Mouse (Mus musculus): ENCODE data around the gene Kcnh8. TPM values are rescaled to one million over a fixed set of nuclear protein-coding genes. Genes with fewer than 3 reads are reported as not detected.

The Kcnh8 gene
- polyA plus RNA-seq, 1 experiment: 0.04 TPM

DNA sequence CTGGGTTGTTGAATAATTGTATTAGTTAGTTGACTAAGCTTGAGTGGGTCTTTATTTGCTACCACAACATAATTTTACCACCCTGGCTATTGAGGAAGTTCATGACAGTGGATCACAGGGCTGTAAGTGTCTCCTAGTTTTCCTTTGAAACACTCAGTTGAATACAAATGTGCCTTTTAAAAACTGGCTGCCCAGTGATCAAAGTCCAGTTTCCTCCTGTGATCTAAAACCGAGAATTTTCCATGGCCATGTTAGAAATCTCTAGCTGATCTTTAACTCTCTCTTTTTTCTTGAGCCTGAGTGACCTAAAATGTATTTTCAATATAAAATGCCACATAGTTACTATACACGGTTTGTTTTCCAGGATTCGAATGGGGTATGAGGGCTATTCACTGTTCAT is 3.4 kb upstream of the Kcnh8 start:
- H3K27ac ChIP-seq (ENCODE audit: insufficient read depth, low read depth, low read length): no peak overlapping the region
- TF ChIP-seq POLR2A (IDR thresholded peaks at IDR 0.05; ENCODE audit: low read depth, low read length): no peak
- TF ChIP-seq CTCF (IDR thresholded peaks at IDR 0.05; ENCODE audit: extremely low read depth, insufficient read length, insufficient replicate concordance, low read depth, low read length): no peak
- peaks cover 6% of the 10 kb centered on the region; the same call in 1 of the 2 replicates for H3K27me3 ChIP-seq (ENCODE audit: control insufficient read depth, insufficient read depth, low read length)
- H3K36me3 ChIP-seq (ENCODE audit: control insufficient read depth, insufficient read depth, low read length): no peaks in the 10 kb centered on the region
- WGBS: 47% methylated on average over 3 of the region's 3 CpGs
- H3K4me3 ChIP-seq (ENCODE audit: low read depth, low read length): no peak overlapping the region
- H3K4me1 ChIP-seq (ENCODE audit: control insufficient read depth, insufficient read depth, insufficient read length, low read length): peaks cover 6% of the 10 kb centered on the region; the same call in 1 of the 2 replicates

- Histone ChIP-seq H3K27me3 (ENCODE audit: control insufficient read depth, insufficient read depth, low read length) (peaks cover 6% of the 10 kb centered on the region; the same call in 1 of the 2 replicates), H3K4me1 (ENCODE audit: control insufficient read depth, insufficient read depth, insufficient read length, low read length) (peaks cover 6% of the 10 kb centered on the region; the same call in 1 of the 2 replicates), H3K4me3 (ENCODE audit: low read depth, low read length) (peak overlapping the region; percentile 64), H3K36me3 (ENCODE audit: control insufficient read depth, insufficient read depth, low read length) (no peaks in the 10 kb centered on the region), H3K27ac (ENCODE audit: insufficient read depth, low read depth, low read length) (no peak overlapping the region)
- WGBS: under 1% methylated on average over 22 of the region's 22 CpGs
- TF ChIP-seq CTCF (IDR thresholded peaks at IDR 0.05; ENCODE audit: extremely low read depth, insufficient read length, insufficient replicate concordance, low read depth, low read length): no peak
- no peak for TF ChIP-seq POLR2A (IDR thresholded peaks at IDR 0.05; ENCODE audit: low read depth, low read length)
Measured at GRCm38 (mm10) chr17:52600882-52601371, 1.6 kb upstream of the Kcnh8 start.

DNA sequence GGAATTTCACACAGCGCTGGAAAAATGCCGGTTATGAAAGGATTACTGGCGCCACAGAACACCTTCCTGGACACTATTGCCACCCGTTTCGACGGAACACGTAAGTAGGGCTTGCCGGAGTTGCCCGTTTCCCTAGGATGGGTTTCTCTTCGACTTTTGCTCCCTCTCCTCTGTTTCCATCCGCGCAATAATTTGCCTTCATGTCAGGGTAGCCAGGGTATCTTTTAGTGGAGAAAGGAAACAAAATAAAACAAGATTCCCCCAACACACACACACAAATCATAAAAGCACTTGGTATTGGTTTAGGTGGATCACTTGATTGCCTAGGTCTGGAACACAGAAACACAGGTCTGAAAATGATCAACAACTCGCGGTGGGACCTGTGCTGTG is 267 bp downstream of the Kcnh8 start:
- Histone ChIP-seq H3K36me3 (ENCODE audit: control insufficient read depth, insufficient read depth, low read length) (no peaks in the 10 kb centered on the region), H3K27me3 (ENCODE audit: control insufficient read depth, insufficient read depth, low read length) (peaks cover 6% of the 10 kb centered on the region; the same call in 1 of the 2 replicates), H3K4me1 (ENCODE audit: control insufficient read depth, insufficient read depth, insufficient read length, low read length) (peaks cover 6% of the 10 kb centered on the region; the same call in 1 of the 2 replicates), H3K27ac (ENCODE audit: insufficient read depth, low read depth, low read length) (no peak overlapping the region), H3K4me3 (ENCODE audit: low read depth, low read length) (peak overlapping the region; percentile 61)
- TF ChIP-seq POLR2A (IDR thresholded peaks at IDR 0.05; ENCODE audit: low read depth, low read length): no peak
- TF ChIP-seq CTCF (IDR thresholded peaks at IDR 0.05; ENCODE audit: extremely low read depth, insufficient read length, insufficient replicate concordance, low read depth, low read length): no peak
- WGBS: 1% methylated on average over 14 of the region's 14 CpGs

GRCm38 (mm10) chr17:52603411-52603810 is 902 bp downstream of the Kcnh8 start:
- TF ChIP-seq CTCF (IDR thresholded peaks at IDR 0.05; ENCODE audit: extremely low read depth, insufficient read length, insufficient replicate concordance, low read depth, low read length) (no peak), POLR2A (IDR thresholded peaks at IDR 0.05; ENCODE audit: low read depth, low read length) (no peak)
- H3K4me1 ChIP-seq (ENCODE audit: control insufficient read depth, insufficient read depth, insufficient read length, low read length): peaks cover 6% of the 10 kb centered on the region; the same call in 1 of the 2 replicates
- H3K27me3 ChIP-seq (ENCODE audit: control insufficient read depth, insufficient read depth, low read length): peaks cover 6% of the 10 kb centered on the region; the same call in 1 of the 2 replicates
- H3K36me3 ChIP-seq (ENCODE audit: control insufficient read depth, insufficient read depth, low read length): no peaks in the 10 kb centered on the region
- WGBS: 6% methylated on average over 5 of the region's 5 CpGs
- no peak overlapping the region for H3K27ac ChIP-seq (ENCODE audit: insufficient read depth, low read depth, low read length)
- no peak overlapping the region for H3K4me3 ChIP-seq (ENCODE audit: low read depth, low read length)

DNA sequence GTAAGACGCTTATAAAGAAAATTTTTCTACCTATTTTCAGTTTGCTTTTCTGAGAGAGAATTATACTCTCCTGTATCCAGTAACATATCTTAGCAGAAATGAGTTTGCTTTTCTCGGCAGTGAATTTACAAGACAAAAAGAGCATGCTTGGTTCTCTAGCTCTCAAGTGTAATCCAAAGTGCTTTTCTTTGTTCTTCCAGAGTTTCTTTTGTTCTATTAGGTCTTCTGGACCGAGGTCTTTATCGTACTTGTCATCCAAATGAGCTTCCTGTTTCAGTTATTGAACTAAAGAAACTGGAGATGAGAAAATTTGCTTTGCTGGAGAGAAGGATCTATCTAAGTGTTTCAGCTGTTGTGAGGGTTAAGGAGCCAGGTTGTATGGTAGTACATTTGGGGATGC is 8.9 kb downstream of the Kcnh8 start:
- Histone ChIP-seq H3K4me3 (ENCODE audit: low read depth, low read length) (no peak overlapping the region), H3K4me1 (ENCODE audit: control insufficient read depth, insufficient read depth, insufficient read length, low read length) (no peaks in the 10 kb centered on the region), H3K27me3 (ENCODE audit: control insufficient read depth, insufficient read depth, low read length) (no peaks in the 10 kb centered on the region), H3K27ac (ENCODE audit: insufficient read depth, low read depth, low read length) (no peak overlapping the region), H3K36me3 (ENCODE audit: control insufficient read depth, insufficient read depth, low read length) (no peaks in the 10 kb centered on the region)
- 69% methylated on average over 4 of the region's 4 CpGs for WGBS
- TF ChIP-seq POLR2A (IDR thresholded peaks at IDR 0.05; ENCODE audit: low read depth, low read length) (no peak), CTCF (IDR thresholded peaks at IDR 0.05; ENCODE audit: extremely low read depth, insufficient read length, insufficient replicate concordance, low read depth, low read length) (no peak)

DNA sequence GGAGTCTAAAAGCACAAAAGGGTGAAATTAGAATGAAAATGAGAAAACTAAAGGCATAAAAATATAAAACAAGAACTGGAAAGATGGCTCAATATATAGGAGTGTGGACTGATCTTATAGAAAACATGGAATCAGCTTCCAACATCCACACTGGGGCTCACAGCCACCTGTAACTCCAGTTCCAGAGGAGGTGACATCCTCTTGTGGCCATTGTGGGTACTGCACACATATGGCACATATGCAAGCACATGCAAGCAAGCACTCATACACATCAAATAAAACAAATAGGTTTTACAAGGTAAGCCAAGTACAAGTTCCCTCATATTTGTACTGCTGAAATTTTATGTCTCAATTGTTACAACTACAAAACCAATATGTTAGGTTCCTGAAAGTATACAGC is 46.7 kb downstream of the Kcnh8 start:
- TF ChIP-seq CTCF (IDR thresholded peaks at IDR 0.05; ENCODE audit: extremely low read depth, insufficient read length, insufficient replicate concordance, low read depth, low read length): peak; percentile 7; the same call in 1 of the 2 replicates
- no peak for TF ChIP-seq POLR2A (IDR thresholded peaks at IDR 0.05; ENCODE audit: low read depth, low read length)
- no peaks in the 10 kb centered on the region for H3K27me3 ChIP-seq (ENCODE audit: control insufficient read depth, insufficient read depth, low read length)

DNA sequence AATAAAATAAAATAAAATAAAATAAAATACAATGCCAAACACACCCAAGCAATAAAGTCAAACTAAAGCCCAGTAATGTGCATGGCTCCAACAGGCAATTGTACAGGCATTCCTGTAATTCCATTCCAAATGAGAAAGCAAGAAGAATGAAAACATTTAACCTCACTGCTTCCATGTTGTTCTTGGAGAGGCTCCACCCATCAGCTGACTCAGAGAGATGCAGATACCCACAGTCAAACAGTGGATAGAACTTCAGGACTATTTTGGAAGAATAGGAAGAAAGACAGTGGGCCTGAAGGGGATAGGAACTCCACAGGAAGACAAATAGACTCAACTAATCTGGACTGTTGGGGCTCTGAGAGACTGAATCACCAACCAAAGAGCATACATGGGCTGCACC is 89.5 kb downstream of the Kcnh8 start:
- H3K36me3 ChIP-seq (ENCODE audit: control insufficient read depth, insufficient read depth, low read length): no peaks in the 10 kb centered on the region
- no peaks in the 10 kb centered on the region for H3K4me1 ChIP-seq (ENCODE audit: control insufficient read depth, insufficient read depth, insufficient read length, low read length)
- H3K27ac ChIP-seq (ENCODE audit: insufficient read depth, low read depth, low read length): no peak overlapping the region
- H3K4me3 ChIP-seq (ENCODE audit: low read depth, low read length): no peak overlapping the region
- no peak for TF ChIP-seq CTCF (IDR thresholded peaks at IDR 0.05; ENCODE audit: extremely low read depth, insufficient read length, insufficient replicate concordance, low read depth, low read length)
- TF ChIP-seq POLR2A (IDR thresholded peaks at IDR 0.05; ENCODE audit: low read depth, low read length): no peak
- no peaks in the 10 kb centered on the region for H3K27me3 ChIP-seq (ENCODE audit: control insufficient read depth, insufficient read depth, low read length)

More for the DNA sequence above, 46.7 kb downstream of the Kcnh8 start:
- Histone ChIP-seq H3K4me3 (ENCODE audit: low read depth, low read length) (no peak overlapping the region), H3K27ac (ENCODE audit: insufficient read depth, low read depth, low read length) (no peak overlapping the region), H3K36me3 (ENCODE audit: control insufficient read depth, insufficient read depth, low read length) (no peaks in the 10 kb centered on the region), H3K4me1 (ENCODE audit: control insufficient read depth, insufficient read depth, insufficient read length, low read length) (no peaks in the 10 kb centered on the region)

Data from small intestine, adult 2 months (tissue).